Mouse (Mus musculus) forebrain, embryonic 11.5 days (tissue): ENCODE measurements around the gene Ctnna2. TPM values are rescaled to one million over a fixed set of nuclear protein-coding genes. Genes with fewer than 3 reads are reported as not detected.

ENCODE experiments used
- ATAC-seq: fragments of 200-750 bp; cut with Nextera tagmentation; replicated peaks from 2 replicates; pipeline ENCODE4 v1.8.0; 2017; ENCODE audit warnings: moderate TSS enrichment; ENCODE audit not compliant: low FRiP score
- DNase-seq: peaks from one replicate; pipeline ENCODE4 v3.0.0-alpha.2; 2017; ENCODE audit warnings: low spot score
- H3K27ac ChIP-seq: fragments of 300-500 bp; sonication (generic); 2 replicates; pipeline ENCODE4 v1.5.1; 2014; ENCODE audit warnings: low read depth, low read length
- H3K27me3 ChIP-seq: fragments of 300-500 bp; sonication (generic); 2 replicates; pipeline ENCODE4 v1.6.1; 2014; ENCODE audit warnings: mild to moderate bottlenecking, low read length, mixed read lengths; ENCODE audit not compliant: control insufficient read depth, insufficient read depth
- H3K36me3 ChIP-seq: fragments of 300-500 bp; sonication (generic); 2 replicates; pipeline ENCODE4 v1.6.1; 2014; ENCODE audit warnings: mild to moderate bottlenecking, low read length, moderate library complexity, mixed read lengths; ENCODE audit not compliant: control insufficient read depth, insufficient read depth
- H3K4me1 ChIP-seq: fragments of 300-500 bp; sonication (generic); replicated peaks from 2 replicates; pipeline ENCODE4 v1.6.1; 2014; ENCODE audit warnings: low read length, mixed read lengths; ENCODE audit not compliant: control insufficient read depth, insufficient read depth
- H3K4me2 ChIP-seq: fragments of 300-500 bp; sonication (generic); 2 replicates; pipeline ENCODE4 v1.6.1; 2014; ENCODE audit warnings: low read depth, mild to moderate bottlenecking, low read length, moderate library complexity, mixed read lengths; ENCODE audit not compliant: severe bottlenecking
- H3K4me3 ChIP-seq: fragments of 300-500 bp; sonication (generic); 2 replicates; pipeline ENCODE4 v1.5.1; 2014; ENCODE audit warnings: low read depth, low read length
- H3K9ac ChIP-seq: fragments of 300-500 bp; sonication (generic); 2 replicates; pipeline ENCODE4 v1.6.1; 2014; ENCODE audit warnings: low read length
- H3K9me3 ChIP-seq: fragments of 300-500 bp; sonication (generic); 2 replicates; pipeline ENCODE4 v1.6.1; 2016; ENCODE audit warnings: low read length, mixed read lengths; ENCODE audit not compliant: control insufficient read depth
- whole genome bisulfite sequencing: fragments of 180-500 bp; shearing (Covaris S2); extraction: QIAGEN DNeasy Blood & Tissue Kit; methylation state at CpG from one replicate; pipeline ENCODE4 v1.1.7; 2014; 5-methylcytosine and 5-hydroxymethylcytosine counted together
- polyA plus RNA-seq: library from polyadenylated mRNA; unstranded; fragments of >200 nt; fragmentation: Nextera tagmentation; extraction: Ambion mirVana; gene quantifications from 2 replicates; pipeline ENCODE4 v1.2.1, GENCODE M21; 2014

The Ctnna2 gene
- polyA plus RNA-seq, 1 experiment from 2014 or later, result 38.5 TPM

DNA sequence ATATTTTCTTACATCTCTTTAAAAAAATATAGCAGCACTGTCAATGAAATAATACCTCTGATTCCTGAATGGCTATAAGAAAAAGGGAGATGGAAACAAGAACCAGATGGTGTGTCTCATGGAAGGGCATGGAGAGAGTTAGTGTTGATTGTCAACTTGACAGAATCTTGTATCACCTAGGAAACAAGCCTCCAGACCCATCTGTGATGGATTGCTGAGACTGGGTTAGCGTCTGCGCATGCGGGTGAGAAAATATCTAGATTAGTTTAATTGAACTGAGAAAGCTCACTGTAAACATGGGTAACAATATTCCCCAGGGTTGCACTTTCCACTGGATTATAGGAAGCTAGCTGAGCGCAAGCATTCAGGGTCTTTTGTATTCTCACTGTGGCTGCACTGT is 994.7 kb downstream of the Ctnna2 start:
- Histone ChIP-seq H3K4me2 (no peak overlapping the region), H3K27ac (no peak overlapping the region), H3K27me3 (no peaks in the 10 kb centered on the region), H3K9me3 (no peaks in the 10 kb centered on the region), H3K36me3 (no peaks in the 10 kb centered on the region), H3K4me3 (no peak overlapping the region), H3K4me1 (no peaks in the 10 kb centered on the region), H3K9ac (no peak overlapping the region)
- DNase-seq, result no peak
- no peak for ATAC-seq
- 75% methylated on average over 4 of the region's 4 CpGs for WGBS

DNA sequence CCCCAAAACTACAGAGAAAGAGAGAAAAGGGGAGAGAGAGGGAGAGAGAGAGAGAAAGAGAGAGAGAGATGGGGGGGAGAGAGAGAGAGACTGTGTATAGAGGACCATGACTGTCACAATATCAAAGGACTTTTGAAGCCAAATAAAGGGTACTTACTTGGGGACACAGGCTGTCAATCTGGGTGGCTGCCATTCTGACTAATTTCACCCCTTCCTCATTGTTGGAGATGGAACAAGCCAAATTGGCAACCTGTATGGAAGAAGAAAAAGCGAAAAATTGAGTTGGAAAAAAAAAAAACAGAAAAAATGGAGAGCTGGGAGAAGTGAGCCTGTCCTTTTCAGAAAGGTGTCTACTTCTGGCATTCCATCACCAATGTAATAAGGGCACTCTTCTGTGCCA is 997.8 kb downstream of the Ctnna2 start:
- ATAC-seq, result no peak
- H3K4me3 ChIP-seq, result no peak overlapping the region
- no peak overlapping the region for H3K9ac ChIP-seq
- 100% methylated on average over 1 of the region's 1 CpGs for WGBS
- no peak overlapping the region for H3K4me2 ChIP-seq
- DNase-seq, result no peak
- H3K4me1 ChIP-seq, result no peaks in the 10 kb centered on the region
- no peaks in the 10 kb centered on the region for H3K36me3 ChIP-seq
- H3K27ac ChIP-seq, result no peak overlapping the region
- no peaks in the 10 kb centered on the region for H3K9me3 ChIP-seq
- no peaks in the 10 kb centered on the region for H3K27me3 ChIP-seq

DNA sequence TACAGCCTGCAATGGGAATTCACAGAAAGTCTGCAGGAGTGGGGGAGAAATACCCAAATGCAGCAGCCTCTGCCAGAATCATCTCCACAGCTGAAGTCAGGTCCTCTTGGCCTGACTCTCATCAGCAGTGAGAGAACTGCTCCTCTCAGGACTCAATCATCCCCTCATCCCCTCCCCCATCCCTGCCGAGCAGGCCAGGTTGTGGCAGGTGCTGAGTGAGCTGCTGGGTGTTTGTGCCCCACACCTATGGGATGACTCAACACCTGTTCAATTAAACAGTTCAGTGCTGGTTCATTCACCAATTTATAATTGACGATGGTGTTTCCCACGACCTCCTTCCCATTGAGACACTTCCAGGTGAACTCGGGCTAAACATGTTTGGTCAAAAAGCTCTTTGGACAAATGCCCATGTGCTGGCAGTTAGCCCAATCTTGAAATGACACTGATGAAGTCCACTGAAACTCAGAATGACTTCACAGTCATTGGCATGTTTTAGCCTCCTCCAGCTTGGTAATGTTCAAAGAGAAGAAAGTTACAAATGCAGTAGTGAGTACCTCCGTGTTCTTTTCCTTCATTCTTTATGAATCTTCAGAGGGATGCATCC is 1000.1 kb downstream of the Ctnna2 start:
- H3K4me1 ChIP-seq, result no peaks in the 10 kb centered on the region
- H3K4me2 ChIP-seq, result no peak overlapping the region
- DNase-seq (no peak), ATAC-seq (no peak)
- H3K9ac ChIP-seq, result no peak overlapping the region
- no peak overlapping the region for H3K27ac ChIP-seq
- no peaks in the 10 kb centered on the region for H3K9me3 ChIP-seq
- no peaks in the 10 kb centered on the region for H3K27me3 ChIP-seq
- H3K36me3 ChIP-seq, result no peaks in the 10 kb centered on the region
- H3K4me3 ChIP-seq, result no peak overlapping the region
- WGBS, result 76% methylated on average over 5 of the region's 5 CpGs

DNA sequence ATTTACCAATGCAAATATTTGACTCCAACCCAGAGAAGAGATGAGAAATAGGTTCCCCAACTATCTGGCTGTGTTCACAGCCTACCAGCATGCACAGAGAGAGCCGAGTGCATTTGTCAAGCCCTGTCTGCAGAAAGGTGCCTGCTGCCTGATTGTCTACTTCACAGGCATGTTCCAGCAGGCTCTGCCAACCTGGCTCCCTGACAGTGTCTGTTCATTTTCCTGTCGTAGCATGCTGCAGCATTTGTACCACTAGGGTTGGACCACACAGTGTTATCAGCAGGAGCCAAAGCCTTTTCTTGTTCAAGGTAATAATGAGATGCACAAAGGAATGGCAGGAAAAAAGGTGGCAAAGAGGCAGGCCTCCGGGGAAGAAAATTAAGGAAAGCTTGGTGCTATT is 1001.7 kb downstream of the Ctnna2 start:
- no peak overlapping the region for H3K4me3 ChIP-seq
- WGBS, result 15% methylated on average over 3 of the region's 3 CpGs
- DNase-seq (no peak), ATAC-seq (peak; percentile 70)
- H3K27me3 ChIP-seq, result no peaks in the 10 kb centered on the region
- no peaks in the 10 kb centered on the region for H3K4me1 ChIP-seq
- no peak overlapping the region for H3K9ac ChIP-seq
- H3K9me3 ChIP-seq, result no peaks in the 10 kb centered on the region
- H3K4me2 ChIP-seq, result no peak overlapping the region
- H3K27ac ChIP-seq, result no peak overlapping the region
- no peaks in the 10 kb centered on the region for H3K36me3 ChIP-seq

DNA sequence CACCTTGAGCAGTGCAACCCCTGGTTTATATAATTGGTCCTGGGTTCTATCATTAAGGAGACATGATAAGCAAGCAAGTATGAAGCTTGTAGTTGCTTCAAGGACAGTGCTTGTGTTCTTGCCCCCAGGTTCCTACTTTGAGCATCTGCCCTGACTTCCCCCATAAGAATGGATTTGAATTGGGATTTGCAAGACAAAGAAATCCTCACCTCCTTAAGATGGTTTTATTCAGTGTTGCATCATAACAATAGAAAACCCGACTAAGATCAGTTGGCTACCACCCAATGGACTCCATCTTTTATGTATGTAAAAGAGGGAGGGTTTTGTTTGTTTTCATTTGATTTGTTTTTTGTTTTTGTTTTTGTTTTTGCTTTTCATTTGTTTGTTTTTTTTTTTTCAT is 1005.2 kb downstream of the Ctnna2 start:
- H3K27me3 ChIP-seq, result no peaks in the 10 kb centered on the region
- ATAC-seq (no peak), DNase-seq (no peak)
- H3K36me3 ChIP-seq, result no peaks in the 10 kb centered on the region
- H3K27ac ChIP-seq, result no peak overlapping the region
- no peak overlapping the region for H3K9ac ChIP-seq
- WGBS, result 51% methylated on average over 1 of the region's 1 CpGs
- H3K4me3 ChIP-seq, result no peak overlapping the region
- no peak overlapping the region for H3K4me2 ChIP-seq
- H3K4me1 ChIP-seq, result no peaks in the 10 kb centered on the region
- H3K9me3 ChIP-seq, result no peaks in the 10 kb centered on the region

GRCm38 (mm10) chr6:76964998-76965432 is 1014.5 kb downstream of the Ctnna2 start:
- Histone ChIP-seq H3K9ac (no peak overlapping the region), H3K36me3 (no peaks in the 10 kb centered on the region), H3K27me3 (no peaks in the 10 kb centered on the region), H3K9me3 (no peaks in the 10 kb centered on the region), H3K4me1 (no peaks in the 10 kb centered on the region), H3K4me3 (no peak overlapping the region), H3K4me2 (no peak overlapping the region), H3K27ac (no peak overlapping the region)
- ATAC-seq (no peak), DNase-seq (no peak)
- 88% methylated on average over 5 of the region's 5 CpGs for WGBS

GRCm38 (mm10) chr6:76908086-76908485 is 1071.4 kb downstream of the Ctnna2 start:
- 83% methylated on average over 4 of the region's 4 CpGs for WGBS
- H3K4me3 ChIP-seq, result no peak overlapping the region
- no peak overlapping the region for H3K4me2 ChIP-seq
- H3K27ac ChIP-seq, result no peak overlapping the region
- DNase-seq (no peak), ATAC-seq (no peak)
- H3K4me1 ChIP-seq, result no peaks in the 10 kb centered on the region
- H3K9me3 ChIP-seq, result no peaks in the 10 kb centered on the region
- H3K36me3 ChIP-seq, result no peaks in the 10 kb centered on the region
- no peaks in the 10 kb centered on the region for H3K27me3 ChIP-seq
- no peak overlapping the region for H3K9ac ChIP-seq

DNA sequence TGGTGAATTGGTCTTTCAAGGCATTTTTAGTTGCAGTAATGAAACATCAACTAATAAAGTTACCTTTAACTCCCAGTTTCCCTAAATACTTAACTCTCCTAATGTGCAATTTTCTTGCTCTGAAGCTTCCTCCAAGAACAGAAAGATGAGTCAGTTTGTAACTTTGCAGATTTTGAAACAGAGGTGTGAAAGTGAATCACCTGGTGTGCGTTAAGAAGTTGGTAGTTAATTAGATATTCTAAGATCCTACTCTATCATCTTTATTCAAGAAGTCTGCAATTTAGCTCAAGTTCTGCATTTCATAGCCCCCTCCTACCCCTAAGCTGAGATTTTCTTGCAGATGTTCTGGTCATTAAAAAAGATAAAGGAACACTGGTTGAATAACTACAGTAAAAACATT is 1082.3 kb downstream of the Ctnna2 start:
- 85% methylated on average over 1 of the region's 1 CpGs for WGBS
- Histone ChIP-seq H3K9ac (no peak overlapping the region), H3K4me2 (no peak overlapping the region), H3K27me3 (no peaks in the 10 kb centered on the region), H3K27ac (no peak overlapping the region), H3K4me1 (no peaks in the 10 kb centered on the region), H3K36me3 (no peaks in the 10 kb centered on the region), H3K4me3 (no peak overlapping the region), H3K9me3 (no peaks in the 10 kb centered on the region)
- ATAC-seq (no peak), DNase-seq (no peak)
